Comparison of ENCODE assay signal across 8 mouse cellular contexts in the genomic region with DNA sequence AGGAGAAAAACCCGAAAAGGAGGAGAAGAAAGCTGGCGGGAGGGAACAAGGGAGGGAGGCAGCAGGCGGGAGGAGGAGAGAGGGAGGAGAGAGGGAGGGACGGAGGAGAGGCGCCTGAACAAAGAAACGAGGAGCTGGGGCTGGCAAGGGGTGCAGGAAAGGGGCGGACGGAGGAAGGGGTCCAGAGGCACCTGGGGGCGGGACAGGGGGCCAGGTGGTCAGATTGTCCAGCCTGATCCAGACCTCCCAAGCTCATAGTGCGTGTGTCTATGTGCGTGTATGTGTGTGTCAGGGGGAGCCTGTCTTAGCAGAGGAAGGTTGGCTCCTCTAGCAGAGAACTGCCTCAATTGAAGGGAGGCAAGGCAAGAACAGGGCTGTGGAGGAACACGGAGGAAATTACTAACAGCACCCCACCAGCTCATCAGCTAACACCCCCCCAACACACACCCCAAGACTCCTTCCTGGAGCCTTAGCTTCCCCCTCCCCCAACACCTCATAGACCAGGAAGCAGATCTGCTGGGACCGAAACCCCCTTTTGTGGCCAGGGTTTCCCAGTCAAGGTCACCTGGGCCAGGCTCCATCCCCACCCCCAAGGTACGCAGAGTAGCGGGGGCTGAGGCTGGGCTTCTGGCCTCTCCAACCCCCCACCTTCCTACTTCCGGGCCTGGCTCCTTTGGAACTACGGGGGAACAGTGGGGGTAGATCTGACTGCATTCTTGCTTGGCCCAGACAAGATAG. TPM values are rescaled to one million over a fixed set of nuclear protein-coding genes. Genes with fewer than 3 reads are reported as not detected.
DNase-seq lines count a peak whose midpoint lies in the region; ATAC-seq and TF ChIP-seq lines count a peak whose summit lies in the region.

No protein-coding gene starts in this region.

- TF ChIP-seq CTCF in E14TG2a.4 (conservative IDR thresholded peaks at IDR 0.05; ENCODE audit: low read length) = no peak
- TF ChIP-seq CTCF in liver, adult 2 months (IDR thresholded peaks at IDR 0.05; ENCODE audit: low read depth, low read length) = no peak
- no peak for TF ChIP-seq CTCF in stomach, postnatal 0 days (IDR thresholded peaks at IDR 0.05; ENCODE audit: low read depth)

- no peak for TF ChIP-seq POLR2A in liver, adult 2 months (IDR thresholded peaks at IDR 0.05; ENCODE audit: extremely low read depth, insufficient read depth, low read length)

- no peaks in the 10 kb centered on the region for H3K9me3 ChIP-seq in heart, embryonic 13.5 days
- no peaks in the 10 kb centered on the region for H3K9me3 ChIP-seq in E14TG2a.4 (ENCODE audit: low read length)
- no peaks in the 10 kb centered on the region for H3K9me3 ChIP-seq in forebrain, embryonic 13.5 days (replicated peaks)
- H3K9me3 ChIP-seq in stomach, postnatal 0 days (ENCODE audit: control insufficient read depth, low read length) = no peaks in the 10 kb centered on the region

- peaks cover 68% of the 10 kb centered on the region for H3K4me1 ChIP-seq in heart, embryonic 13.5 days
- peaks cover 76% of the 10 kb centered on the region for H3K4me1 ChIP-seq in E14TG2a.4 (replicated peaks; ENCODE audit: low read depth, low read length)
- peaks cover 64% of the 10 kb centered on the region for H3K4me1 ChIP-seq in forebrain, embryonic 13.5 days
- H3K4me1 ChIP-seq in liver, adult 2 months (ENCODE audit: control insufficient read depth, insufficient read depth, low read length) = peaks cover 2% of the 10 kb centered on the region; the same call in 1 of the 2 replicates
- peaks cover 22% of the 10 kb centered on the region for H3K4me1 ChIP-seq in stomach, postnatal 0 days (replicated peaks; ENCODE audit: control insufficient read depth, insufficient read depth)

- ATAC-seq in heart, embryonic 13.5 days (ENCODE audit: extremely low read depth, insufficient number of reproducible peaks, low FRiP score, low TSS enrichment) = no peak
- peak; percentile 37; the same call in 1 of the 2 replicates for ATAC-seq in forebrain, embryonic 13.5 days
- ATAC-seq in stomach, postnatal 0 days (ENCODE audit: low FRiP score, low TSS enrichment) = no peak; the same call in 1 of the 2 replicates

- DNase-seq in heart, adult 8-10 months (ENCODE audit: low spot score) = no peak
- no peak for DNase-seq in liver, adult 2 months (ENCODE audit: extremely low read depth, low read depth, low spot score)
- peak; percentile 68 for DNase-seq in stomach, postnatal 0 days (ENCODE audit: low spot score)
- no peak for DNase-seq in layer of hippocampus, adult 9-11 months
- no peak for DNase-seq in natural killer cell, adult 2 months (ENCODE audit: low spot score in 2 of 2)

- peak overlapping the region; percentile 98 for H3K4me2 ChIP-seq in heart, embryonic 13.5 days
- H3K4me2 ChIP-seq in forebrain, embryonic 13.5 days = peak overlapping the region; percentile 86
- H3K4me2 ChIP-seq in stomach, postnatal 0 days (replicated peaks; ENCODE audit: low read depth) = peak overlapping the region; percentile 96

- H3K27ac ChIP-seq in heart, embryonic 13.5 days (replicated peaks) = no peak overlapping the region
- H3K27ac ChIP-seq in forebrain, embryonic 13.5 days = peak overlapping the region; percentile 78
- no peak overlapping the region for H3K27ac ChIP-seq in liver, adult 2 months (replicated peaks; ENCODE audit: insufficient read depth, low read depth, low read length)
- peak overlapping the region; percentile 92 for H3K27ac ChIP-seq in stomach, postnatal 0 days (replicated peaks)

- H3K4me3 ChIP-seq in heart, embryonic 13.5 days = peak overlapping the region; percentile 72
- H3K4me3 ChIP-seq in E14TG2a.4 (replicated peaks; ENCODE audit: low read length) = peak overlapping the region; percentile 89
- H3K4me3 ChIP-seq in forebrain, embryonic 13.5 days = peak overlapping the region; percentile 65
- peak overlapping the region; percentile 44 for H3K4me3 ChIP-seq in liver, adult 2 months (ENCODE audit: insufficient read depth, low read depth, low read length)
- H3K4me3 ChIP-seq in stomach, postnatal 0 days (ENCODE audit: low read depth, low read length) = peak overlapping the region; percentile 77

- H3K27me3 ChIP-seq in heart, embryonic 13.5 days (replicated peaks) = peaks cover 65% of the 10 kb centered on the region
- peaks cover 86% of the 10 kb centered on the region for H3K27me3 ChIP-seq in E14TG2a.4 (ENCODE audit: insufficient read depth, low read length)
- peaks cover 54% of the 10 kb centered on the region for H3K27me3 ChIP-seq in forebrain, embryonic 13.5 days
- H3K27me3 ChIP-seq in liver, adult 2 months (ENCODE audit: control insufficient read depth, insufficient read depth, low read length) = no peaks in the 10 kb centered on the region; the same call in 1 of the 2 replicates
- no peaks in the 10 kb centered on the region for H3K27me3 ChIP-seq in stomach, postnatal 0 days (ENCODE audit: control insufficient read depth, insufficient read depth, low read length)

- TF ChIP-seq EP300 in stomach, postnatal 0 days (optimal IDR thresholded peaks at IDR 0.05) = no peak

- WGBS in heart, embryonic 13.5 days = 4% methylated on average over 17 of the region's 17 CpGs
- 3% methylated on average over 16 of the region's 17 CpGs for WGBS in forebrain, embryonic 13.5 days
- WGBS in liver, adult 2 months = 24% methylated on average over 17 of the region's 17 CpGs
- 2% methylated on average over 17 of the region's 17 CpGs for WGBS in stomach, postnatal 0 days

- peak overlapping the region; percentile 86 for H3K9ac ChIP-seq in heart, embryonic 13.5 days
- H3K9ac ChIP-seq in forebrain, embryonic 13.5 days = peak overlapping the region; percentile 80
- H3K9ac ChIP-seq in liver, adult 2 months (ENCODE audit: low read depth, low read length) = peak overlapping the region; percentile 27
- peak overlapping the region; percentile 88 for H3K9ac ChIP-seq in stomach, postnatal 0 days (ENCODE audit: low read length)

- peaks cover 5% of the 10 kb centered on the region; the same call in 1 of the 2 replicates for H3K36me3 ChIP-seq in heart, embryonic 13.5 days
- 0 out of 2 replicates have a peak, but pooled peaks cover 2% of the 10 kb centered on the region for H3K36me3 ChIP-seq in E14TG2a.4 (ENCODE audit: insufficient read depth, low read length)
- peaks cover 12% of the 10 kb centered on the region for H3K36me3 ChIP-seq in forebrain, embryonic 13.5 days (ENCODE audit: poor library complexity, severe bottlenecking)
- H3K36me3 ChIP-seq in liver, adult 2 months (ENCODE audit: control insufficient read depth, insufficient read depth, low read length) = no peaks in the 10 kb centered on the region
- H3K36me3 ChIP-seq in stomach, postnatal 0 days (ENCODE audit: control insufficient read depth, insufficient read depth, low read length) = no peaks in the 10 kb centered on the region; the same call in 1 of the 2 replicates

- H3K79me2 ChIP-seq in liver, adult 2 months (ENCODE audit: control insufficient read depth, insufficient read depth, low read length) = no peaks in the 10 kb centered on the region

RNA-seq across cellular contexts. Expression of a gene that starts 2.4 kb away (rescaled TPM):
- polyA plus RNA-seq in heart, embryonic 13.5 days (2015; fragmentation: Nextera tagmentation; extraction: Ambion mirVana) = 4.5 and 6.3 TPM in 2 replicates
- 10 to 100 TPM; 11.9 to 16.5 (median 14.3) TPM for total RNA-seq in heart, adult 8-10 months (2022)
- polyA plus RNA-seq in forebrain, embryonic 13.5 days (2015; fragmentation: Nextera tagmentation; extraction: Ambion mirVana) = 6.8 and 7.7 TPM in 2 replicates
- total RNA-seq in liver, adult 2 months (2014; rRNA removed) = 3.5 and 4.6 TPM in 2 replicates
- polyA plus RNA-seq in liver, adult 2 months (2012; rRNA removed) = 6.7 and 8.9 TPM in 2 replicates
- polyA plus RNA-seq in stomach, postnatal 0 days (2015; fragmentation: Nextera tagmentation; extraction: Ambion mirVana) = 11.7 and 15.1 TPM in 2 replicates

RNA-seq across cellular contexts. Expression of a gene that starts 28.4 kb away (rescaled TPM):
- polyA plus RNA-seq in heart, embryonic 13.5 days (2015; fragmentation: Nextera tagmentation; extraction: Ambion mirVana) = 0.90 and 1.3 TPM in 2 replicates
- not detected for total RNA-seq in heart, adult 8-10 months (2022)
- polyA plus RNA-seq in forebrain, embryonic 13.5 days (2015; fragmentation: Nextera tagmentation; extraction: Ambion mirVana) = 1.3 and 1.8 TPM in 2 replicates
- total RNA-seq in liver, adult 2 months (2014; rRNA removed) = 3.2 and 6.3 TPM in 2 replicates
- polyA plus RNA-seq in liver, adult 2 months (2012; rRNA removed) = 5.5 and 7.1 TPM in 2 replicates
- polyA plus RNA-seq in stomach, postnatal 0 days (2015; fragmentation: Nextera tagmentation; extraction: Ambion mirVana) = 2.1 and 2.9 TPM in 2 replicates

RNA-seq across cellular contexts. Expression of a gene that starts 38.5 kb away (rescaled TPM):
- 2.8 and 2.9 TPM in 2 replicates for polyA plus RNA-seq in heart, embryonic 13.5 days (2015; fragmentation: Nextera tagmentation; extraction: Ambion mirVana)
- 10 to 100 TPM; 62.8 to 91.0 (median 81.6) TPM for total RNA-seq in heart, adult 8-10 months (2022)
- polyA plus RNA-seq in forebrain, embryonic 13.5 days (2015; fragmentation: Nextera tagmentation; extraction: Ambion mirVana) = 14.3 and 14.6 TPM in 2 replicates
- 982 and 1,378 TPM in 2 replicates for total RNA-seq in liver, adult 2 months (2014; rRNA removed)
- polyA plus RNA-seq in liver, adult 2 months (2012; rRNA removed) = 3,567 and 4,585 TPM in 2 replicates
- 0.95 and 1.1 TPM in 2 replicates for polyA plus RNA-seq in stomach, postnatal 0 days (2015; fragmentation: Nextera tagmentation; extraction: Ambion mirVana)

Comparison
In these comparisons a context has a peak if more than half of its experiments do, and no peak if none do; other contexts are left out.
1. H3K27ac ChIP-seq: peak in forebrain, embryonic 13.5 days (single experiment) and stomach, postnatal 0 days (single experiment); none in heart, embryonic 13.5 days (single experiment) and liver, adult 2 months (single experiment).
2. H3K9ac ChIP-seq: peak in every context shown above with its lines; median percentile 88 in stomach, postnatal 0 days; 86 in heart, embryonic 13.5 days; 80 in forebrain, embryonic 13.5 days; 27 in liver, adult 2 months.
3. RNA of a gene that starts 38.5 kb away (polyA plus RNA-seq): 3,567 to 4,585 TPM in liver, adult 2 months; 14.3 to 14.6 TPM in forebrain, embryonic 13.5 days, 2.8 to 2.9 TPM in heart, embryonic 13.5 days and 0.95 to 1.1 TPM in stomach, postnatal 0 days; every median in the first group is over 100 times any median in the second.
4. Peak in every context shown above with its lines, with median percentiles within 50 percentile points of each other: H3K4me2 ChIP-seq and H3K4me3 ChIP-seq.